Mouse (Mus musculus): ENCODE measurements around the gene Agpat2.

The Agpat2 gene

GRCm38 (mm10) chr2:26603720-26604671, at the start of gene Agpat2:
Agpat2 (minus strand) TSS chr2:26604417.
- peak; percentile 75 for DNase-seq (ENCODE audit: low spot score)

- DNase-seq (ENCODE audit: low spot score), result peak; percentile 94
Measured at GRCm38 (mm10) chr2:26646643-26647293, 42.6 kb upstream of the Agpat2 start.

GRCm38 (mm10) chr2:26643942-26644341, 39.7 kb upstream of the Agpat2 start:
- peak; percentile 56 for DNase-seq (ENCODE audit: low spot score)

GRCm38 (mm10) chr2:26641006-26641647, 36.9 kb upstream of the Agpat2 start:
- DNase-seq (ENCODE audit: low spot score), result no peak

- peak; percentile 98 for DNase-seq (ENCODE audit: low spot score)
Measured at GRCm38 (mm10) chr2:26639838-26640830, 35.9 kb upstream of the Agpat2 start.

- DNase-seq (ENCODE audit: low spot score), result peak; percentile 67
Measured at GRCm38 (mm10) chr2:26639083-26639482, 34.9 kb upstream of the Agpat2 start.

GRCm38 (mm10) chr2:26638572-26638971, 34.4 kb upstream of the Agpat2 start:
- no peak for DNase-seq (ENCODE audit: low spot score)

GRCm38 (mm10) chr2:26638039-26638438, 33.8 kb upstream of the Agpat2 start:
- no peak for DNase-seq (ENCODE audit: low spot score)

GRCm38 (mm10) chr2:26637316-26637932, 33.2 kb upstream of the Agpat2 start:
- DNase-seq (ENCODE audit: low spot score), result no peak

- DNase-seq (ENCODE audit: low spot score), result no peak
Measured at GRCm38 (mm10) chr2:26636325-26636635, 32.1 kb upstream of the Agpat2 start.

GRCm38 (mm10) chr2:26635489-26636324, 31.5 kb upstream of the Agpat2 start:
- peak; percentile 29 for DNase-seq (ENCODE audit: low spot score)

GRCm38 (mm10) chr2:26634629-26635488, 30.6 kb upstream of the Agpat2 start:
- peak; percentile 43 for DNase-seq (ENCODE audit: low spot score)

- DNase-seq (ENCODE audit: low spot score), result peak; percentile 15
Measured at GRCm38 (mm10) chr2:26633953-26634530, 29.8 kb upstream of the Agpat2 start.

- DNase-seq (ENCODE audit: low spot score), result no peak
Measured at GRCm38 (mm10) chr2:26632541-26633395, 28.6 kb upstream of the Agpat2 start.

- peak; percentile 56 for DNase-seq (ENCODE audit: low spot score)
Measured at GRCm38 (mm10) chr2:26628792-26629437, 24.7 kb upstream of the Agpat2 start.

GRCm38 (mm10) chr2:26627921-26628739, 23.9 kb upstream of the Agpat2 start, which contains the start of gene Fam69b:
Fam69b (plus strand) TSS chr2:26628457.
- DNase-seq (ENCODE audit: low spot score), result peak; percentile 95
